Mouse (Mus musculus): ENCODE data around the gene Il22.
A peak's percentile ranks its signal among the peaks of the same experiment; 100 is the strongest.
"Not testable (repeated sequence)": the region's sequence is repeated elsewhere in the genome, so short reads cannot be mapped to it uniquely, and the experiment has no call there.

Il22 gene

DNA sequence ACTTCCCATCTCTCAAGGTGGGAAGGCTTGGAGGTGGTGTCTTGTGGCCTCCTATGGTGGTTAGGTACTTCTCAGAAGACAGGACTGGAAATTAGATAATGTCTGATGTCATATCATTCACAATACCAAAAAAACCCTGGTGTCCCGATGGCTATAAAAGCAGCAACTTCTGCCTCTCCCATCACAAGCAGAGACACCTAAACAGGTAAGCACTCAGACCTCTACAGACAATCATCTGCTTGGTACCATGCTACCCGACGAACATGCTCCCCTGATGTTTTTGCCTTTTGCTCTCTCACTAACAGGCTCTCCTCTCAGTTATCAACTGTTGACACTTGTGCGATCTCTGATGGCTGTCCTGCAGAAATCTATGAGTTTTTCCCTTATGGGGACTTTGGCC, at the start of gene Il22:
TSS of gene Il22 (plus strand) at position 301 of the 400 bp plus-strand sequence.
- DNase-seq (ENCODE audit: low read depth, low spot score): no peak

DNA sequence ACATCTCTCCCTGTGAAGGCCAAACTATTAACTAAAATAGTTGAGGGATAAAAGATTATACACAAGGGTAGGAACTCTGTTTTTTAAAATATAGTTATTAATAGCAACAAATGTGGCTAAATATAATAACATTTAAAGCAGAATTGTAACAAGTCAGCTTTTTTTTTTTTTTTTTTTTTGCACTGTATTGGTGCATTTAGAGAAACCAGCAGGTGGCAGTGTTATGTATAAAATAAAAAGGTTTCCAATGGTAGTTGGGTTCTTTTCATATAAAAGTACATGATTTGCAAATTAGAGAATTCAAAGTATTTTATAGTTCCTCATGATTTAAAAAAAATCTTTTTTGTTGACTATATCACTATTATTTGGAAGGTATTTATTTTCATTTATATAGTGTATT, 48.8 kb upstream of the Il22 start:
- no peak for DNase-seq (ENCODE audit: low read depth, low spot score)

GRCm38 (mm10) chr10:118161131-118161530, 43.6 kb upstream of the Il22 start:
- DNase-seq (ENCODE audit: low read depth, low spot score): no peak

- no peak for DNase-seq (ENCODE audit: low read depth, low spot score)
These were observed 35.5 kb upstream of the Il22 start for GRCm38 (mm10) chr10:118169212-118169611.

DNA sequence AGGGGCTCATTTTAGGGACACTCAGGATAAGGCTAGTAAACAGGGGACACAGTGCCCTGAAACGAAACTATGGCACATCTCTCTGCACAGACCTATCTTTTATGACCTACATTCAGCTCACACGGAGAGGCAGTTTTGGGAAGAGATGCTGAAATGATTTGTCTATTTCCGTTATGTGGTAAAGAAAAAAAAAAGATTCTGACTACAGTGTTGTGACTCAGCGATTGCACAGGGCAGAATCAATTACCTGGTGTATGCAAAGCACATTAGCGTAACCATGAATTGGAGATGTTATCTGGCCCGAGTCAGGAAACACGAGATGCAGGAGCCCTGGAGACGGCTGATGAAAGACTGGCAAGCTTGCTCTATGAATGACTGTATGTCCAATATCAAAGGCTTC, 32.3 kb upstream of the Il22 start:
- DNase-seq (ENCODE audit: low read depth, low spot score): no peak

DNA sequence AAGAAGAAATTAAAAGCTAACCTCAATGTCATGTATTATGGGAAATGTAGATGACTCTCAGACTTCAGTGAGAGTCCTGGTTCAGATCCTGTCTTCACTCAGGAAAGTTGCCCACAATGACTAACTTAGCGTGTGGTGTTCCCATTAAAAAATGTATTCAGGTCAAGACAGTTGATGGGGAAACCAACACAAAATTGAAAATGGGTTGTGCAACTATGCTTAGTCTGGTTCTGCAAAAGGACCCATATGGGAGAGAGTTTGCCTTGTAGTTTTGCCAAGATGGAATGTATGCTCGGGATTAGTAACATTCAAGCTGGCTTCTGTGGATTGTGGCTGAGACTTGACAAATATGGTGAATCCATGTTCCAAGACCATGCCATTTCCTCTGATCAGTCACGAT, 31.9 kb upstream of the Il22 start:
- DNase-seq (ENCODE audit: low read depth, low spot score): no peak

DNA sequence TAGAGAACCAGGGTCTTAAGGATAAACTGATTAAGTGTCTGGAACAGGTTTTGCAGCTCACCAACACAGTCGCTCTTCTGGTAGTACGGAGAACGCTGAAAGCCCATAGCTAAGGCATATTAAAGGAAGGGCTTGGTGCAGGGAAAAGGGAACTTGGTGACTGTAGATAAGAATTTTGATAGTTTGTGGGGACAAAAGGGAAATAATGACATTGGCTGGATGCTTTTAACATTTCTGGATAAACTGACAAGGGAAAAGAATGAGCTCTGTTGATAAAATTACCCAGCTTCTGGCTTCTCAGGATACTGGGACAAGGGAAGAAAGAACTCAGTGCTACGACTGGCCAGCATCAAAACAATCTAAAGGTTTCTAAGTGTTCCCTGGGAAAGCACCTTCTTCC, 29.2 kb upstream of the Il22 start:
- DNase-seq (ENCODE audit: low read depth, low spot score): not testable (repeated sequence)

DNA sequence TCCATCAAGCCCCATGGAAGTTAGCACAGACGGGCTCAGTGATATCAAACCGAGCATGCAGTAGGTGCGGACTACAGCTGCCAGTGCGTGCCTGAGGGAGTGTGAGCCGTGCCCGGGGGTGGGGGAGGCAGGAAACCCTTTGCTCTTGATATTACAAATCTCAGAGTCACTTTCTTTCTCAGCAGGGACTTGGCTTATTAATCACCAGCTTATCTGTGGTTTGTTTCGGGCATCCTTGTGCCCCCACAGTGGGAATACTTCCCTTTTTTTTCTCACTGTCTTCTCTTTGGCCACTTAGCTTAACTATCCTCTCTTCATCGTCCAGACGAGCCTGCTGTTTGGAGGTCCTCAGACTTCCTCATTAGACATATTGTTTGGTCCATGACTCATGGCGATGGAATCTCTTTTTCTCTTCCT, 26.0 kb upstream of the Il22 start:
- DNase-seq (ENCODE audit: low read depth, low spot score): no peak

DNA sequence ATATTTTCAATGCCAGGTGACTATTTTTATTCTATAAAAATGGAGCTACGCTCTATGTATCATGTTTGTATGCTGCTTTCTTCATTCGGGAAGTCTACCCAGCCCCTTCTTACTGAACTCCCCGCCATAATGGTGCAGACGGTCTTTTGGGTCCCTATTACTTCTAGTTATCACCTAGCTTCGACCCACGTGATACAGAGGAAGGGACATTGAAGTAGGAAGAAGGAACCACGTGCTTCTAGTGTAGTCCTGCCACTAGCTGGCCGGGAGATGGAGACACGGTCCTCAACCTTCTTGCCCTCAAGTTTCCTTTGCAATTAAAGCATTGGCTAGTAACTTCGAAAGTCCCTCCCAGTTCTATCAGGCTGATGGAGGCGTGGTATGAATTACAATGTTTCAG, 25.5 kb upstream of the Il22 start:
- DNase-seq (ENCODE audit: low read depth, low spot score): no peak

- DNase-seq (ENCODE audit: low read depth, low spot score): peak; percentile 16
These were observed 9.6 kb upstream of the Il22 start for GRCm38 (mm10) chr10:118195150-118195549.

DNA sequence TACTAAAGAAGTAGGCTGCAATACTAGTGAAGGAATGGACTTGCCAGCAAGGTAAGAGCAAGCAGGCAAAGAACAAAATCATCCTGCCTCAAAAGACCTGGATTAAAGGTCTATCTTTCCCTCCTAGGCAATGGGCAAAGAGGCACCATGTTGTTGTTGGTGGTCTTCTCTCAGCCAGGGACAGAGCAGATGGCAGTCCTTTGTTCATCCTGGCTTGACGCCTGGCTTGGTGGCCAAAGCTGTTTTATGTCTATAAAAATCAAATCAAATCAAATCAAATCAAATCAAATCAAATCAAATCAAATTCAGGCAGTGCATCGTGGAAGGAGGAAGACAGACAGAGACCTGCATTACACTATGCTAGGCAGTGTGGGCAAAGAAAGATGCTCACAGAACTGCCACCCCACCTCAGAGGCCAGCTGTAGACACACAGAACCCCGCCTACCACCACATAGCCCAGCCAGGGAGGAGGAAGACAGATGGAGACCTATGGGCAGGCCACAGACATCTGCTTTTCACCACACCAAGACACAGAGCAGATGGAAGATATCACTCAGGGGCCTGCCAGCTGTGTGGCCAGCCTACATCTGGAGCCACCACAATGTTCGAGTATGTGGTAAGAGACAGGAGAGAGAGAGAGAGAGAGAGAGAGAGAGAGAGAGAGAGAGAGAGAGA, 11.1 kb downstream of the Il22 start:
- DNase-seq (ENCODE audit: low read depth, low spot score): not testable (repeated sequence)

DNA sequence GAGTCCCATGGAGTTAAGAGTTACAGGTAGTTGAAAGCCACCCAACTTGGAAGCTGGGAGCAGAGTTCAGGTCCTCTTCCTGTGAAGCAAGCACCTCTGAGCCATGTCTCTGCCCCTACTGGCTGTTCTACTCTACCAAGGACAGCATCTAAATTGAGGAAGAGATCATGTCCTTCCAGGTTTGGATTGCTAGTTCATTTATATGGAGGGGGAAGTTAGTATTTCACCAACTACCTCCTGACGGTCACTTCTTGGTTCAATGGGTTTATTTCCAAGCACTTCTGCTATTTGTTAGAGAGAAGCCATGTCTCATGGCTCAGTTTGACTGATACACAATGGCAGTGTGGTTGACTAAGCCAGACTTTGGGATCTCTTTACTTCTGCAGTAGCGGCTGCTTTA, 22.9 kb downstream of the Il22 start:
- DNase-seq (ENCODE audit: low read depth, low spot score): not testable (repeated sequence)

DNA sequence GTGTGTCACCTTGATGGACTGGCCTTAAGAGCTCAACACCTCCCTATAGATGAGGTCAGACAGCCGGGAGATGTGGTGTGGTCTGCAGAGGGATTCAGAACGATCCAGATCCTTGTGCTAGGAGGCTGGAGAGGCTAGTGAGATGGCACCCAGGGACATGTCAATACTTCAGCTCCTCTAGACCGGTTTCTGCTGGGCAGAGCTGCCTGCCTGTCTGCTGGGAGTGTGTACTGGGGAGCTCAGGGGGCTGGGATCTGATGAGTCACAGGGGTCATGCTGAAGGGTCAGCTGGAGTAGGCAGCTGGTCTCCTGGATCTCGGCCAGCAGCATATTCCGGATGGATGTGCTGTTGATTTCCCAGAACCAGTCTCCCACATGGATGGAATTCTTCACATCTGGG, 27.9 kb downstream of the Il22 start:
- not testable (repeated sequence) for DNase-seq (ENCODE audit: low read depth, low spot score)

- DNase-seq (ENCODE audit: low read depth, low spot score): not testable (repeated sequence)
These were observed 35.9 kb downstream of the Il22 start, which contains the start of gene Gm32717 for GRCm38 (mm10) chr10:118240680-118241079. TSS of gene Gm32717 (minus strand) at chr10:118240780.

GRCm38 (mm10) chr10:118249006-118249595, 44.4 kb downstream of the Il22 start:
- DNase-seq (ENCODE audit: low read depth, low spot score): not testable (repeated sequence)

- peak; percentile 70 for DNase-seq (ENCODE audit: low read depth, low spot score)
These were observed 46.1 kb downstream of the Il22 start for GRCm38 (mm10) chr10:118250852-118251295.

DNA sequence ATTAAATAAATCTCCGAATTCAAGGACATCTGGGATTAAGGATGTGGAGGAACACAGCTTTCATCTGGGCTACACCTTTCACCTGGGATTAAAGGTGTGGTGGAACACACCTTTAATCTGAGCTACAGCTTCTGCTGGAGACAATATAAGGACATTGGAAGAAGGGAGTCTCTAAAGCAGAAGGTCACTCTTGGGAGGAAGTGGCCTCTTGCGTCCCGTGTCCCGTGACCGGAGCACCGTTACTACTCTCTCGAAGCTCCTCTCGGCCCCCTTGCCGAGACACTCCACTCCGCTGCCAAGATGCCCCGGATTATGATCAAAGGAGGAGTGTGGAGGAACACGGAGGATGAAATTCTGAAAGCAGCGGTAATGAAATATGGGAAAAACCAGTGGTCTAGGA, 53.6 kb downstream of the Il22 start, which contains the start of gene Gm32802:
TSS of gene Gm32802 (plus strand) at position 301 of the 400 bp plus-strand sequence.
- DNase-seq (ENCODE audit: low read depth, low spot score): not testable (repeated sequence)
